Mouse (Mus musculus) heart, postnatal 0 days (tissue): ENCODE results near the gene Map3k5.

ENCODE experiments used
- CTCF ChIP-seq: IDR thresholded peaks from 2 replicates; pipeline ENCODE4 v1.5.1; 2016; ENCODE audit warnings: antibody characterized with exemption, control low read depth, low read depth
- EP300 ChIP-seq: IDR thresholded peaks from 2 replicates; pipeline ENCODE4 v1.6.1; 2016; ENCODE audit warnings: antibody characterized with exemption, low read depth

DNA sequence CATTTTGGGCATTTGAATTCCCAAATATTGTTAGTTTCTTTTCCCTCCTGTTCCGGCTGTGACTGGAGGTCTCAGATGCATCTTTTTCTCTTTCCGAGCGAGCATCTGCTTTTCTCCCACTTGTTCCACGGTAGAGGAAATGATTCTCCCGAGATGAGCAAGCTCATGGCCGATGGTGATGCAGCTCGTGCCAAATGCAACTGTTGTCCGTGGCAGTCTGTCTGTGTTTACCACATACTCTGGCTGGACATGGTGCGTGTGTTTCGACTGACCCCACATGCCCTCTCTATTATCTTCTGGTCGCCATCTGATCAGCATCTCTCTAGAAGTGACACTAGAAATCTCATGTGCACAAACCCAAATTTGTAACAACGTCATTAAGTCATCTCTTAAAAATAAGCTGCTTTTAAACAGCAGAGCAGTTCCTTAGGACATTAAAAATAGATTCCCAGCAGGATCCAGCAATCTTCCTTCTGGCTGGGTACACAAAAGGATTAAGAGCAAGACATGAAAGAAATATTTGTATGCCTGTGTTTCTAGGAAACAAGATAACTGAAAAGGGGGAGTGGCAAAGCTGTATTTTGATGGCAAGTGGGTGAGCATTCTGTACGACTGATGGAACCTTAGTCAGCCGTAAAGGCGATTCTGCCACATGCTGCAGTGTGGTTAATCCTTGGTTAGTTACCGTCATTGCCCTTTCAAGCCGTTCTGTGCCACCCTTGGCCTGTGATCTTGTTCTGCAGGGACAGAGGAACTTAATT is 72.2 kb downstream of the Map3k5 start:
- TF ChIP-seq CTCF (no peak), EP300 (no peak)
